Mouse (Mus musculus) ES-E14 (cell line): ENCODE measurements around the gene Grid2.

Experiments used
- MAFK ChIP-seq: IDR thresholded peaks from 2 replicates; pipeline ENCODE4 v1.6.1; 2014; ENCODE audit warnings: mild to moderate bottlenecking, low read depth, low read length, inconsistent platforms; ENCODE audit not compliant: insufficient read depth
- ZC3H11A ChIP-seq: IDR thresholded peaks from 2 replicates; pipeline ENCODE4 v1.6.1; 2012; ENCODE audit warnings: low read depth, mild to moderate bottlenecking, inconsistent platforms, low read length, borderline replicate concordance

GRCm38 (mm10) chr6:63898171-63898570, 642.5 kb downstream of the Grid2 start:
- TF ChIP-seq ZC3H11A (no peak), MAFK (no peak)
